Mouse (Mus musculus): ENCODE results near the gene Snrnp25.

The Snrnp25 gene

GRCm38 (mm10) chr11:32189434-32189833 is 15.8 kb upstream of the Snrnp25 start:
- ChIA-PET CTCF (interaction anchor here in 2 of 4 experiments (0.7 to 2.1 kb wide), 5 partner anchors 27 to 131 kb away, joined by 3 to 8 read pairs (median 5); no protein-coding TSS in a partner anchor), POLR2A (no interaction called here)

DNA sequence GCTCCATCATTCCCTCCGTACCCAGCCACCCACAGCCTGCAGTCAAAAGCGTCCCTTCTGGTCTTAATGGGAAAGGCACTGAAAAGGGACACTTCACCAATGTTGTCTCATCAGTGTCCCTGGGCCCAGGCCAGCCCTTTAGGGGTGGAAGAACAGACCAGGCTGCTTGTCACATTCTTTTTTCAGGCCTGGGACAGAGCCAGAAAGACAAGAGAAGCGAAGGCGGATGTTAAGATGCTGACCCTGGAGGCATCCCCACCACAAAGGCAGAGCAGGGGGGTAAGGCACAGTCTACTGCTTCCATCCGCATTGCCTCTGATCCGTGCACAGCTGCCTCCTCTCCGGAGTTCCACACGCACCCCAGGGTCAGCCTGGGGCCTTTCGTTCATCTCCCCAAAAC is 15.1 kb upstream of the Snrnp25 start:
- CTCF ChIA-PET, result interaction anchor here in 2 of 4 experiments (0.7 to 2.1 kb wide), 5 partner anchors 28 to 131 kb away, joined by 3 to 8 read pairs (median 5); no protein-coding TSS in a partner anchor
- POLR2A ChIA-PET, result no interaction called here

DNA sequence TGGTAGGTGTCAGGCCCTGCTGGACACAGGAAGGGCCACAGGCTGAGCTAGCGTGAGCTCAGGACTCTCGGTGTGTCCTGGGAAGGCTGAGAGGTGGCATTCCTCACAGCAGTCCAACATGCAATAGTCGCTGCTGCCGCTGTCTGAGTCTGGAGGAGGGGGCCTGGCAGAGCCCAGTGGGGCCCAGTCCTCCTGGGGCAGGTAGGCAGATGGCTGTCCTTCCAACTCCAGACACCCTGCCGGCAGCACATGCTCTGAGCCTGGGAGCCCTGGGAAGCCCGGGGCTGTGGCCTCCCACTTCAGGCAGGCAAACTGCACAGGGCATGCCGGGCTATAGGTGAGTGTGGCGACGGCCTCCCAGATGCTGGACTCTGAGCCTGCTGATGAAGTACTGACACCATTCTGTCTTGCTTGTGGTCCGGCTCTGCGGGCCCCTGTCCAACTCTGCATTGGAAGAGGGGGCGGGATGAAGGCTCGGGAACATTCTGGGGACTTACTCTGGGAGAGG is 14.6 kb upstream of the Snrnp25 start:
- CTCF ChIA-PET, result interaction anchor here in 1 of 4 experiments (1.2 to 2.1 kb wide), 4 partner anchors 29 to 130 kb away, joined by 3 to 8 read pairs (median 6); no protein-coding TSS in a partner anchor
- POLR2A ChIA-PET, result interaction anchor here in 1 of 4 experiments (0.6 kb wide), 2 partner anchors 77 to 1401 kb away, joined by 3 read pairs; partner anchors contain the start of gene Nprl3

DNA sequence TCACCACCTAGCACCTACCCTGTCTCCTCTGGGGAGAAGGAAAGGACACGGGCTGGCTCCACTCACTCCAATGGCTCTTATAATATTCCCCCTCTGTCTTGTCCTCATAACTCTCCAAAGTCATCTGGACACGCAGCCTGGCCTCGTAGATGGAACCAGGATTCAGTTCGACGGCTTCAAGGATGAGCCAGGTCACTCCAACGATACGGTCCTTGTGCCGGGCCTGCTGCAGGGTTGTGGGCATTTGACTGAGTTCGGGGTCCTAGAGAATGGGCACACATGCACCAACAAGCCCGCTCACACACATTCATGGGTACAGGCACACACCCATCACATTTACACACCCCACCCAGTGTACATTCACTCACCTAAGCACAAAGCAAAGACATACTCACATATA is 12.1 kb upstream of the Snrnp25 start:
- CTCF ChIA-PET, result interaction anchor here in 3 of 4 experiments (0.6 to 1.1 kb wide), 4 partner anchors 10 to 448 kb away, joined by 3 to 7 read pairs (median 3); partner anchors contain the start of gene Snrnp25 (in 1 of the 3)

GRCm38 (mm10) chr11:32194086-32194485 is 11.1 kb upstream of the Snrnp25 start:
- POLR2A ChIA-PET, result interaction anchor here in 1 of 4 experiments (0.8 to 1.9 kb wide), 2 partner anchors 11 to 32 kb away, joined by 3 to 9 read pairs; partner anchors contain the start of gene Snrnp25

More for the DNA sequence above, 12.1 kb upstream of the Snrnp25 start:
- POLR2A ChIA-PET, result interaction anchor here in 2 of 4 experiments (0.6 to 1.9 kb wide), 2 partner anchors 12 to 94 kb away, joined by 8 to 9 read pairs; partner anchors contain the start of gene Snrnp25 (in 1 of the 2)

DNA sequence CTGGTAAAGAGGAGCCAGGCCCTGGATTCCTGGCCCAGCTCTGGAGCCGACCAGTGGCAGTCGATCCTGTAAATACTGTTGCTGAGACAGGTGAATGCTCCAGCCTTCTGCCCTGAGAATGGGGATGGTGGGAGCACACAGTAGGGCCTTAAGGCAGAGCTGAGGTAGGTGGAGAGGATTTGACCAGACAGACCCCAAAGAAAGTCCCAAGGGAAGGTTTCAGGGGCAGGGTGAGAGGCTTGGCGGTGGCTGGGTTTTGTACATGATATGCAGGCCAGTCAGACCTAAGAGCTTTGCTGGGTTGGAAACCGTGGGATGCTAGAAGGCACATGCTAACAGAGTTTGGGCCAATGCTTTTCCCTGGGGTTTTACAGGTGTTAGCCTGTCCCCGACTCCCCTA is 10.6 kb upstream of the Snrnp25 start:
- ChIA-PET CTCF (interaction anchor here in 2 of 4 experiments (1.2 kb wide), 3 partner anchors 12 to 130 kb away, joined by 3 read pairs; no protein-coding TSS in a partner anchor), POLR2A (interaction anchor here in 1 of 4 experiments (1.9 kb wide), 1 partner anchor 11 kb away, joined by 9 read pairs; the partner anchor contains the start of gene Snrnp25)

More at GRCm38 (mm10) chr11:32194086-32194485, 11.1 kb upstream of the Snrnp25 start:
- CTCF ChIA-PET, result interaction anchor here in 3 of 4 experiments (0.6 to 1.2 kb wide), 7 partner anchors 11 to 449 kb away, joined by 3 to 7 read pairs (median 3); partner anchors contain the start of gene Snrnp25 (in 1 of the 3)

DNA sequence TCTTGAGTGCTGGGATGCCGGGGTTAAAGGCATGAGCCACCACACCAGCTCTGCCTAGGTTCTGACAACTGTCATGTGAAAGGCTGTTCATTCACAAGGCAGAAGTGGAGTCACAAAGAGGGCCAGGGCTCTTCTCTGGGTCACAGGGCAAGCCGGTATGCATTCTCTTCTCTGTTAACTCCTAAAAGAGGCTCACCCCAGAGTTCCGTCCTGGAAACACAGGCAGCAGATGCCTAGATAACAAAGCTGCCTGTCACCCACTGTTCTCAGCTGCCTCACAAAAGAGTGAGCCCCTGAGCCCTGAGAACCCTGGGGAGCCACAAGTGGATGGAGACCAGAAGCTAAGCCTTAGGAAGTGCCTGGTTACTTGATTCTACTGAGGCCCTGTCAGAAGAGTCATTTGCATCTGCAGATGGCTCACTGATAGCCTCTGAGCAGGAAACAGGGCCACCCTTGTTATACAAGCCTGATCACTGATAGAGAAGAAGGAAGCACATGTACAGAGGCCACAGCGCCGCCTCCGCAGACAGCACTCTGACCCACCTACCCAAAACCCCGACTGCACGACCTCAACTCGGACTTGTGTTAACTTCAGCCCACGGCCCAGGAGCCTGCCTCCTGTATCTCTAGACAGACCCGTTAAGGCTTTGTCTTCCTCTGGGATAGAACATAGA is 9.2 kb upstream of the Snrnp25 start:
- POLR2A ChIA-PET, result interaction anchor here in 2 of 4 experiments (0.9 to 1.2 kb wide), 3 partner anchors 9 to 34 kb away, joined by 3 to 7 read pairs (median 3); partner anchors contain the start of gene Snrnp25 (in 1 of the 2)
- CTCF ChIA-PET, result interaction anchor here in 2 of 4 experiments (0.5 to 1.1 kb wide), 4 partner anchors 13 to 359 kb away, joined by 3 to 6 read pairs (median 3); no protein-coding TSS in a partner anchor

DNA sequence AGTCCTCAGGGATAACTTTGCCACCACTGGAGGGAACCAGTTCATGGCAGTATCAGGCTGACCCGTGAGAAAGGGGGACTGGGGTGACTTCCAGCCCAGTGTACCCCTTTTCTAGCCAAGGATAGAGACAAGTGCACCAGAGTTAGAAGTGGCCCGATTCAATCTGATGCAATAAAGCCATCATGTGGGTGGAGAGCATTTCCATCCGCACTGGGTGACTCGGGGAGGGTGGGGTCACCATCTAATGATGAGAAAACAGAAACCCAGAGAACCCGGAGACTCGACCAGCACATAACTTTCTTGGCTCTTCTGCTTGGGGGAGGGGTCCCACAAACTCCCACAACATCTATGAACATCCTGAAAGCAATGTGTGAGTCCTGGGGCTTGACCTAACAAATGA is 8.5 kb upstream of the Snrnp25 start:
- CTCF ChIA-PET, result interaction anchor here in 2 of 4 experiments (1.0 to 4.9 kb wide), 2 partner anchors 14 to 144 kb away, joined by 3 to 15 read pairs; no protein-coding TSS in a partner anchor
- POLR2A ChIA-PET, result interaction anchor here in 2 of 4 experiments (0.9 to 1.1 kb wide), 2 partner anchors 19 to 35 kb away, joined by 3 read pairs; no protein-coding TSS in a partner anchor

GRCm38 (mm10) chr11:32197766-32198165 is 7.4 kb upstream of the Snrnp25 start:
- POLR2A ChIA-PET, result interaction anchor here in 2 of 4 experiments (0.8 to 1.3 kb wide), 3 partner anchors 15 to 216 kb away, joined by 3 to 6 read pairs (median 3); no protein-coding TSS in a partner anchor
- CTCF ChIA-PET, result interaction anchor here in 1 of 4 experiments (4.9 kb wide), 1 partner anchor 15 kb away, joined by 15 read pairs; no protein-coding TSS in a partner anchor

DNA sequence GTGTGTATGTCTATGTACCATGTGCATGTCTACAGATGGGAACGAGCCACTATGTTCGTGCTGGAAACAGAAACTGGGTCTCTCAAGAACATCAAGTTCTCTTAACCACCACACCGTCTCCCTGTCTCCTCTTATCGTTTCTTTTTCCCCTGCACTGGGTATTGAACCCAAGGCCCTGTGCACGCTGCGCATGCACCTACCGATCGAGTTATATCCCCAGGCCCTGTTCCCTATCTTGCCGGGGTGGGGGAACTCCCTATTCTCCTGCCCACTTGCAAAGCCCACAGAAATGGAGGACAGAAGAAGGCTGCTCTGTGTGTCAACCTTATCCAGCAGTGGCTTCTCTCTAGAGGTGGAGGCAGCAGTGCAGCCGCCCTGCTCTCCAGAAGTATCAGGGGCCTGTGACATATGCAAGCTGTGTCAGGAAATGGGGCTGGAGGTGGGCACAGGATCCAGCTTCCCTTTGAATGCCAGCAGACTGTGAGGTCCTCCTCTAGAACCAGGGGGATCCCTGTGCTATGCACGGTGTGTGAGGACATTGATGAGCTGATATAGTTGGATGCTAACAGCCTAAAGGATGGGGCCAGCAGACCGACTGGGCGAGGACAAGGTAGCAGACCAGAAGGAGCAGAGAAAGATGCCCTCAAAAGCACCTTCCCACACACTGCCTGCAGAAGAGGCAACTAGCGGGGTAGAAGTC is 6.8 kb upstream of the Snrnp25 start:
- ChIA-PET CTCF (interaction anchor here in 2 of 4 experiments (1.1 to 4.9 kb wide), 3 partner anchors 10 to 16 kb away, joined by 3 to 37 read pairs (median 15); no protein-coding TSS in a partner anchor), POLR2A (interaction anchor here in 2 of 4 experiments (1.1 to 1.3 kb wide), 3 partner anchors 24 to 216 kb away, joined by 3 read pairs; partner anchors contain the start of gene Rhbdf1 (in 1 of the 2))

DNA sequence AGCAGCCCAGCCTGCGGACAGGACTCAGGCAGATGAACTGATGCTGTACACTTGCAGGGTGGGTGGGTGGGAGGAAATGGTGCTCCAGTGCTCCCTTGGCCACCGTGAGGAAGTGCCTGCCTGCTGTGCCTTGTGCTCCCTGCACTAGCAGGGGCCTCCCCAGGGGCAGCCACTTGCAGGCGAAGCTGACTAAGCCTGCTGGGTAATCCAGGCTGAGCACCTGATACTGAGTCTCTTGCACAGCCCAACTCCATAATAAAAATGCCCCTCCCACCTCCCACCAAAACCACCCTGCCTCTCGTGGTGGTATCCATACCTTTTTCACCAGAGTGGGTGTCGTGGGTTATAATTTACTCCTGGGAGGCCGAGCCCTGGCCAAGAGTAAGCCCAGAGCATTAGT is 6.0 kb upstream of the Snrnp25 start:
- ChIA-PET CTCF (interaction anchor here in 2 of 4 experiments (1.1 to 4.9 kb wide), 4 partner anchors 9 to 122 kb away, joined by 3 to 37 read pairs (median 10); no protein-coding TSS in a partner anchor), POLR2A (interaction anchor here in 1 of 4 experiments (1.1 to 1.2 kb wide), 2 partner anchors 23 to 45 kb away, joined by 3 read pairs; partner anchors contain the start of gene Rhbdf1)

DNA sequence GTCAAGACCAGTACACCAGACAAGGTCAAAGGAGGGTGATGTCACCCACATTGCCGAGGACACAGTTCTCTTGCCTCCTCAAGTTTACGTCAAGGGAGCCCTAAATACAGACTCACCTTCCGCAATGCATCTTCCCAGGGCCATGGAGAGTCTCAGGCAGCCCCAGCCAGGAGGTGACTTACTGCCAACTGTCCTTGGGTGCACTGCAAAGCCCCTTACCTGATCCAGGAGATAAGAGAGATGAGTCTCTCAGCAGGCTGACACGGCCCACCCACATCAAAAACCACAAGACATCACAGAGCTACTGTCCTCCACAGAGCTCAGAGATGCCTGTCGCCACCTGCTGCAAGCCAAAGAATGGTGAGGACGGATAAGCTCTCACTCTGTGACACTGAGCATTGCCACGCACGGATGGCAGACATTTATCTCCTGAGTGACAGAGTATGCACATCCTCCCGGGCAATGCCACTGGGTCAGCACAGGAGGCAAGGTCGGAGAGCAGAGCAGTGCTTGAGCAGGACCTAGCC is 5.1 kb upstream of the Snrnp25 start, which contains the start of gene Il9r:
TSS of gene Il9r (minus strand) at position 205 of the 527 bp plus-strand sequence.
- POLR2A ChIA-PET, result interaction anchor here in 1 of 4 experiments (0.7 to 1.2 kb wide), 2 partner anchors 20 to 45 kb away, joined by 3 read pairs; no protein-coding TSS in a partner anchor

GRCm38 (mm10) chr11:32200992-32201391 is 4.2 kb upstream of the Snrnp25 start:
- ChIA-PET CTCF (interaction anchor here (0.7 to 4.9 kb wide), 7 partner anchors 18 to 181 kb away, joined by 3 to 37 read pairs (median 5); no protein-coding TSS in a partner anchor), POLR2A (interaction anchor here in 2 of 4 experiments (0.7 to 0.9 kb wide), 3 partner anchors 9 to 546 kb away, joined by 3 to 6 read pairs (median 5); no protein-coding TSS in a partner anchor)

More for the DNA sequence above, 5.1 kb upstream of the Snrnp25 start, which contains the start of gene Il9r:
- CTCF ChIA-PET, result interaction anchor here (0.7 to 4.9 kb wide), 5 partner anchors 17 to 171 kb away, joined by 3 to 37 read pairs (median 5); no protein-coding TSS in a partner anchor

DNA sequence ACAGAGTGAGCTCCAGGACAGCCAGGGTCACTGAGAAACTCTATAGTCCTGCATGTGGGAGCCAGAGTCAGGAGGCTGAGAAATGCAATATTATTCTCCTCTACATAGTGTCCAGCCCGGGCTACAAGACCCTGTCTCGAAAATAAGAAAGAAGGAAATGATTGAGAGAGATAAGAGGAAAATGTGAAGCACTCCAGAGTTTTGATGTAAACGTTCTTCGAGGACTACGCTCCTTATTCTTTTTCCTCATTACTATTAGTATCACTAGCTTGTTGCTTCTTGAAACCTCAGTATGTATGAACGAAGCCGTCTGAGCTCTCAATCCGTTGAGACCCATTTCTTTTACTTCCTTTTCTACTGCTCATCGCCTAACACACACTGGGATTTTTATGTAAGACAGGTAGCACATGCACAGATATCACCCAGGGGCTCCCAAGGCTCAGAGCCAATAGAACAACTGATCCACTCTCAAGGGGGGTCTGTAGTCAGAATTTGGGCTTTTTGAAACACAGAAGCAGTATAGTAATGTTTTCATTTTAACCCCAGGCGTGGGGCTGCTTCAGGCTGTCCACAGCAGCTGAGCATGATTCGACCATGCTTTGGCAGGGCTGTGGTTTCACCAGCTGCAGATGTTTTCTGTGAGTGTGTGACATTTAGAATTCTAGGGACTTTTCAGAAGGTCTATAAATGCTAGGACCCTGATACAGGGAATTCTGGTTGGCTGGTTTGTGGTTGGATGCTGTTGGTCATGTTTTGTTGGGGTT is 3.1 kb upstream of the Snrnp25 start:
- POLR2A ChIA-PET, result interaction anchor here in 2 of 4 experiments (0.9 to 1.0 kb wide), 2 partner anchors 18 kb away, joined by 3 read pairs; no protein-coding TSS in a partner anchor
- CTCF ChIA-PET, result interaction anchor here in 3 of 4 experiments (0.7 to 3.7 kb wide), 5 partner anchors 8 to 128 kb away, joined by 3 to 37 read pairs (median 3); no protein-coding TSS in a partner anchor

- ChIA-PET POLR2A (interaction anchor here in 2 of 4 experiments (0.9 to 3.1 kb wide), 5 partner anchors 10 to 340 kb away, joined by 3 to 16 read pairs (median 4); partner anchors contain the start of gene Rhbdf1 (in 2 of the 2)), CTCF (interaction anchor here in 2 of 4 experiments (0.6 to 1.0 kb wide), 3 partner anchors 24 to 132 kb away, joined by 3 read pairs; no protein-coding TSS in a partner anchor)
These were observed 5.4 kb downstream of the Snrnp25 start for GRCm38 (mm10) chr11:32210623-32211022.
